Mouse (Mus musculus) large intestine, adult 2 months (tissue): ENCODE data around the gene Nfatc2ip. TPM values are rescaled to one million over a fixed set of nuclear protein-coding genes. Genes with fewer than 3 reads are reported as not detected.

Source experiments
- polyA plus RNA-seq: library from polyadenylated mRNA; depleted of rRNA; stranded (reverse); fragments of >200 nt; gene quantifications from 2 replicates; pipeline ENCODE4 v1.2.3, GENCODE M21; 2012; rRNA removed

Nfatc2ip gene
- polyA plus RNA-seq, 1 experiment: 7.5 TPM

Other genes with a start within 250 kb of the Nfatc2ip start
- gene Xpo6, start 196.2 kb downstream of the Nfatc2ip start, polyA plus RNA-seq: 126 and 136 TPM in 2 replicates
- 12.2 and 12.5 TPM in 2 replicates for gene Sbk1, start 124.1 kb downstream of the Nfatc2ip start, polyA plus RNA-seq
- gene Lat, start 27.2 kb downstream of the Nfatc2ip start, polyA plus RNA-seq: 19.2 and 19.4 TPM in 2 replicates
- 117 and 149 TPM in 2 replicates for gene Spns1, start 19.3 kb downstream of the Nfatc2ip start, polyA plus RNA-seq
- gene Cd19, start 18.2 kb upstream of the Nfatc2ip start, polyA plus RNA-seq: 14.5 and 18.3 TPM in 2 replicates
- gene Rabep2, start 32.0 kb upstream of the Nfatc2ip start, polyA plus RNA-seq: 16.5 and 17.4 TPM in 2 replicates
- 0.30 and 3.6 TPM in 2 replicates for gene Atp2a1, start 66.4 kb upstream of the Nfatc2ip start, polyA plus RNA-seq
- 43.2 and 51.9 TPM in 2 replicates for gene Sh2b1, start 78.7 kb upstream of the Nfatc2ip start, polyA plus RNA-seq
- gene Tufm, start 90.6 kb upstream of the Nfatc2ip start, polyA plus RNA-seq: 163 and 178 TPM in 2 replicates
- gene Atxn2l, start 106.7 kb upstream of the Nfatc2ip start, polyA plus RNA-seq: 63.3 and 106 TPM in 2 replicates
- gene Eif3c, start 169.7 kb upstream of the Nfatc2ip start, polyA plus RNA-seq: 89.5 and 103 TPM in 2 replicates
- gene Apobr, start 188.2 kb upstream of the Nfatc2ip start, polyA plus RNA-seq: 1.6 and 3.5 TPM in 2 replicates
- 35.0 and 37.1 TPM in 2 replicates for gene Cln3, start 189.1 kb upstream of the Nfatc2ip start, polyA plus RNA-seq
- 0.16 and 0.37 TPM in 2 replicates for gene Il27, start 198.2 kb upstream of the Nfatc2ip start, polyA plus RNA-seq
- gene Nupr1, start 234.1 kb upstream of the Nfatc2ip start, polyA plus RNA-seq: 37.6 and 54.5 TPM in 2 replicates